Mouse (Mus musculus) spleen, postnatal 10 days (tissue): Measurements from ENCODE around the gene Tha1.

Experiments used
- DNase-seq, 2 experiments: peaks; one replicate each; pipeline ENCODE4 v3.0.0; 2021 to 2022; ENCODE audit warnings: low spot score in 2 of 2

Gene Tha1

DNA sequence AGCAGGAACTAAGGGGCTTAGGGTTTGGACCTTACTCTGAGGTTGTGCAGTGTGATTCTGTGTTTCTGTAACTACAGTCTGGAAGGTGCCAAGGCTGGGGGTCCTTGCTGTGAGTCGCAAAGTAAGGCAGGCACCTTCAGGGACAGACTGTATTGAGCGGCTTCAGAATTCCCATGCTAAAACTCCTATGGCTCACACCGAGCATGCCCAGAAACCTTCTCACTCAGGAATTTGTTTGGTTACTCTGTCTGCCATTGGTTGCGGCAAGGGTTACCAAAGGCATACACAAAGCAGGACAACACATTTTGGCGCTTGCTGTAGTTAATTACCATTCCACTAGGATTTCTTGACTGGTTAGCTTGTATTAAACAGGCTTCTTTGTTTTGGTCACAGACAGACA is 47.1 kb downstream of the Tha1 start:
- no peak for DNase-seq

DNA sequence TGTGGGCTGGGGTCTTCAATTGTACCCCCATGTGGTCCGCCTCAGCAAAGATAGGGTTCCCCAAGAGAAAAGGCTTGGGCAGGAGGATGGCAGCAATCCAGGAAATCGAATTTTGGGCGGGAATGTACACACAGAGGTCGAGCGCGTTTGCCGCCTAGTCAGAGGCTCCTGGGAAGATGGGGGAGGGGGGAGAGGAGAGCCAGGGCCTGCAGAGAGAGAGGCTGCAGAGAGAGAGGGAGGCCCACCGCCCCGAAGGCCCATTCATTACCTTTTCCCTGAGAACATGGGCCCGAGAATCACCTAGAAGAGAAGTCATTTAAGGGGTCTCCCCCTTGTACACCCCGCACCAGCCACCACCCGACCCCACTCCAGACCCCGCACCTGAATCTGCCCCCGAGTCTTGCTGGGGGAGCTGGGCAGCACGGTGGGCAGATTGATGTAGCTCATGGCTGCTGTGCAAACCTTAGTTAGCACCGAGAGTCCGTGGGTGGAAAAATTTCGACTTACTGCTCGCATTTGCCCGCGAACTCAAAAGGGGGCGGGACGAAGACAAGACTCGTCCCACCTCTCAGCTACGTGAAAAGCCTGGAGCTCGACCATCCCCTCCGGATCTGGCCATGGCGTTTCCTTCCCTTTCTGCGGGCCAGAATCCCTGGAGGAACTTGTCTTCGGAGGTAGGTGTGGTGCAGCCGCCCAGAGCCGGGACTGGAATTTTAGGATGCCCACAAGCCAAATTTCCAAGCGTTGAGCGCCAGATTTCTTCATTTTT is 47.8 kb downstream of the Tha1 start, which contains the start of the genes Afmid and Tk1:
Afmid (plus strand) TSS at position 592 of the 769 bp plus-strand sequence.
Tk1 (minus strand) TSS at position 760 of the 769 bp plus-strand sequence.
- peak; percentile 72 to 84 for DNase-seq

DNA sequence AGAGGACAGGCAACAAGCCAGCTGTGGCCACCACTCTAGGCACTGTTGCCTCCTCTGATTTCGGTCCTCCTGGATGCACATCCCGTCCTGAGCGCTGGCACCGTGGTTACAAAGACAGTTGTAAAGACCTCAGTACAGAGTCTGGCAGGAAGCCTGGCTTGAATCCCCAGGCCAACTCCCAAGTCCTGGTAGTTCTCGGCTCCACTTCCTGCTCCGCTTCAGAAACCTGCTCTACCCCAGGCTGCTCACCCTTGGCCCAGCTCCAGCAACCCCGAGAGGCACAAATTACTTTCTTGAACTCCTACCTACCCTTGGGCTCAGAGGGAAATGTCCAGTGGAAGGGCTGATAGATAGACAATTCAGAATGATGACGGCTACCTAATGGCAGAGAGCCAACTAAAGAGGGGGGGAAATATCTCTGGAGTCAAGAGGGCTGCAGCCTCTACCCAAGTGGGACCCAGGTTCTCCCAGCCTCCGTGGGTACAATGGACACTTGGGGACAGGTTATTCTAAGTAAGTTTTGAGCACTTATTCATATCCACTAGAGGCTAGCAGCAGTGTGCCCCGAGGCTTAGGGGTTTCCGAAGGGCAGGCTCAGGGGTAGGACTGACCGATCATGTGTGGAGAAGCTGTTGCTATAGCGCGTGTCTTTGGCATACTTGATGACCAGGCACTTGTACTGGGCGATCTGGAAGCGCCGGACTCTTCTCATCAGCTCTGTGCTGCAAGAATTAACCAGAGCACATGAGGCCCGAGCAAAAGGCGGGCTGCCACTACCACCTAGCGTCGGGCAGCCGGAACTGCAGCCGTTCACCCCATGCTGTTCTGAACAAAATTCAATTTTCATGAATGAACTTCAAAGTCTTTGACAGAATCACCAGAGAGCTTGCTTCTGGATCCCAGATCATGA is 49.0 kb downstream of the Tha1 start:
- DNase-seq = peak; percentile 81 to 89

GRCm38 (mm10) chr11:117823411-117823810 is 49.9 kb downstream of the Tha1 start:
- no peak for DNase-seq

DNA sequence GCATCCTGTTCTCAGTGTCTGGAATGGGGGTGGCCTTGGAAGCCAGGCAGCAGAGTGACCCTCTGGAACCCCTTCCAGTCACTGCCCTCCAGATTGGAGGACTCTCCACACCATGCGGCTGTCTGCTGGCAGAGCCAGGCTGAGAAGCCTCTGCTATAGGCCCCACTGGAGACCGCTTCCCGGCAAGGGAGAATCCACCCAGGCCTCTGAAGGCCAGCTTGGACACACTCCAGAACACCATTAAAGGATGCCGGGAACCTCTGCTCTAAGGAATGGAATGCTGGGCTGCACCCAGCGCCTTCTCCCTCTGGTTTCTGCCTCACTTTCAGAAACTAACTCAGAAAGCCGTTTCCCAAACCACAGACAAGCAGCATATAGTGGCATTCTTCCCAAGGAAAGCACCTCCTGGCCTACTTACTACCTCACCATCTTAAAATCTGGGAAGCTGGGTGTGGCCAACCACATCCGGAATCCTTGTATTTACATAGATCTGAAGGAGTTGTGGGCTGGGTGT is 50.5 kb downstream of the Tha1 start:
- no peak for DNase-seq

DNA sequence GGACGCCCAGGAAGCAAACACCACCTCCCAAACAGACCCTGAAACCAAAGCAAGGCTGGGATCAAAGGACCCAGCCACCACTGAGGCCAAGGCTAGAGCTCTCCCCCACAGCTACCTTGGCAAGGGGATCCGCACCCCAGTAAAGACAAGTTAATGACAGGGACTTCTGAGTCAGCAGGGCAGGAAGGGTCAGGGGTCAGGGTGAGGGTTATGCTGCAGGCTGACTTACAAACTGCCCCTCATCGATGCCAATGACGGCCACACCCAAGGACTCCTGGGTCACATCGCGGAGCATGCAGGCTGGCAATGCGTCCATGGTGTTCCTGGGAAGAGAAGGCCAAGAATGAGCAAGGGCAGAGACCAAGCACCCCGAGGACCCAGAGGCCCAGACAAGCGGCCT is 51.4 kb downstream of the Tha1 start:
- DNase-seq = no peak

- DNase-seq = no peak
These were observed 53.1 kb downstream of the Tha1 start for GRCm38 (mm10) chr11:117820173-117820572.

DNA sequence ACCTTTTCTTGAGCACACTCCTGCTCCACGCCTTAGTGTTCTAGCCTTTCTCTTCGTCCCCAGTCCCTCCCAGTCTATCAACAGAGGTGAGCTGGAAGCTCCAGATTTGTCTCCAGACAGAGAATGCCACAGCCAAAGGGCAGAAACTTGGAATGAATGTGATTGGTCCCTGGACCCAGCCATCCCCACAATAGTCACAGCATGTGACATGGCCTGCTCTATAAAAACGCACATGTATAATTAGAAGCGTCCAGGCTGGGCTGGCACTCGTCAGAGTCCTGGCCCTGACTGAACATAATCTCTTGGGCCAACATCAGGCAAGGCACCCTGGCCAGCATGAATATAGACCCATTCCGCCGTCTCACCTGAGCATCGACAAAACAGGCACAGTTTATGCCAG is 54.2 kb downstream of the Tha1 start:
- no peak for DNase-seq
